20 mouse cellular contexts compared by ENCODE assay signal in genomic region chr1:36019161-36019560, GRCm38 (mm10).
"Had no signal": no experiment of that assay in that cellular context is flagged by ENCODE, and none has a peak within 500 bp of the region (broad histone marks: within the 10 kb centered on the region; RNA-seq: fewer than 3 reads in every experiment).

No protein-coding gene starts in this region.

- H3K36me3 ChIP-seq: limb, embryonic 12.5 days; limb, embryonic 15.5 days; neural tube, embryonic 13.5 days; stomach, embryonic 15.5 days had no signal

- ATAC-seq: liver, postnatal 0 days; lung, postnatal 0 days; midbrain, embryonic 16.5 days had no signal

- H3K9ac ChIP-seq: limb, embryonic 12.5 days; limb, embryonic 15.5 days; liver, embryonic 14.5 days; liver, postnatal 0 days; lung, embryonic 14.5 days; neural tube, embryonic 13.5 days; stomach, embryonic 15.5 days had no signal

- H3K27ac ChIP-seq: left cerebral cortex, adult 2 months; limb, embryonic 12.5 days; limb, embryonic 15.5 days; liver, embryonic 14.5 days; macrophage; neural tube, embryonic 13.5 days; stomach, embryonic 15.5 days had no signal

- H3K9me3 ChIP-seq: limb, embryonic 15.5 days; neural tube, embryonic 13.5 days; stomach, embryonic 15.5 days had no signal

- H3K4me3 ChIP-seq: left cerebral cortex, adult 2 months; limb, embryonic 12.5 days; limb, embryonic 15.5 days; myocyte; neural tube, embryonic 13.5 days; stomach, embryonic 15.5 days had no signal

- H3K27me3 ChIP-seq: limb, embryonic 12.5 days; limb, embryonic 15.5 days; neural tube, embryonic 13.5 days; stomach, embryonic 15.5 days had no signal

- H3K4me2 ChIP-seq: limb, embryonic 12.5 days; limb, embryonic 15.5 days; liver, embryonic 11.5 days; lung, embryonic 14.5 days; neural tube, embryonic 13.5 days; stomach, embryonic 15.5 days had no signal

- DNase-seq: layer of hippocampus, postnatal 36 days; left cerebral cortex, postnatal 4 days; liver, postnatal 0 days; lung, embryonic 14.5 days; retina, postnatal 1 day; right cerebral cortex, postnatal 25 days; spleen, adult 18-20 months; thymus, adult 18-20 months; thymus, postnatal 36 days had no signal
